Mouse (Mus musculus): ENCODE results near the gene Pde4d.
A peak's percentile ranks its signal among the peaks of the same experiment; 100 is the strongest.

The Pde4d gene

DNA sequence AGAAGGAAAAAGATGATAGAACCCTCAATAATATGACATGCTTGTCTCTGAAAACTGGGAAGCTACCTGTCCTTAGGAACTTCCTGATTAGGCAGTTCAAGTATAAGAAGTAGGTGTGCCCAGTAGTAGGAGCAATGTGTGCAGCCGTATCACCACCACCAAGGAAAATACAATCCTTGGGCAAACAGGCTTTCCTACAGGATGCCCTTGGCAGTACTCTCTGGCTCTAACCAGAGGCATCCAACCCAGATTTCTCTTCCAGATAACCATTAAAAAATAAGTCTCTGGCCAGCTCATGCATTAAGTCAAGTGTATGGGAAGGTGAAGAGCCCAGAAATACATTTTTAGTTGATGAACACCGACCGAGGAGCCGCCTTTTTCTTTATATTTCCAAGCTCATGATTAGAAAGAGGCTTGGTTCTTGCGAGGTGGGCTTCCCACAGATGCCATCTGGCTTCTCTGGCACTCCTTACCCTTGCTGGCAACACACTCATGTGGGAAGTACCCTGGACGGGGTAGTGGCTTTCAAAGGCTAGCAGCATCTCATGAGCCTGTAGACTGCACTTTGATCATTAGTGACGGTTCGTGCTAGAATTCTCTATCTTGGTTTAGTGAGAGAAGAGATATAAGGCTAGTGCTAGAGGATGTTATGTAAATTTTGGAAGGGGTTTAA, 375.0 kb downstream of the Pde4d start:
- DNase-seq (ENCODE audit: low spot score): no peak

DNA sequence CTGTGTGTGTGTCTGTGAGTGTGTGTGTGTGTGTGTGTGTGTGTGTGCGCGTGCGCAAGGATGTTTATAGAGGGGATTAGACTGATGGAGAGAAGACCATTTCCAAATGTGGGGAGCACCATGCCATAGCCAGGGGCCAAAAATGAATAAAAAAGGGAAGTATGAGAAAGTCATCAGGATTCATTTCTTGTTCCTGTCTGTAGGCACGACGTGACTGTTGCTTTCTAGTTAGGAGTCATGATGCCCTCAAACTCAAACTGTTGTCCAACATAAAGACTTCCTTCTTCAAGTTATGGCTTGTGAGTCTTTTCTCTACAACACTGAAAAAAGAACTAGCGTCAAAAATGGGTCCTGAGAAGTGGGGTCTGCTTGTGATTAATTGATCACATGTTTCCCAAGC, 375.8 kb downstream of the Pde4d start:
- DNase-seq (ENCODE audit: low spot score): no peak

DNA sequence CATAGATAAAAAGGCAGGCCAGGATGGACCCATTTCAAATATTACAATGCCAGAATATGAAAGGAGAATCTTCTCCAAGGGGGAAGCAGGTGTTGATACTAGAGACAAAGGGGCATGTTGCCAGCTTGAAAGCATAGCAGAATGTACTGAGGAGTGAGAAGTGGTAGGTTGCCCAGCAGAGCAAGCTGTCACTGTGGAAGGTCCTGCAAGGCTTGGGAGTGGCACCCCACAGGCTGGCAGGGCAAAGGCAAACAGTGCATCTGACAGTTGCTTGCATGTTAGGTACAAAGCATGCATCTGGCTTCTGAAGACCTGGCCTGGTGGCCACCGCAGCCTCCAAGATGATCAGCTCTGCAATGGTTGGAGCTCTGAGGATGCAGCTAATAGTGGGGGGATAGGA, 384.4 kb downstream of the Pde4d start:
- DNase-seq (ENCODE audit: low spot score): no peak

DNA sequence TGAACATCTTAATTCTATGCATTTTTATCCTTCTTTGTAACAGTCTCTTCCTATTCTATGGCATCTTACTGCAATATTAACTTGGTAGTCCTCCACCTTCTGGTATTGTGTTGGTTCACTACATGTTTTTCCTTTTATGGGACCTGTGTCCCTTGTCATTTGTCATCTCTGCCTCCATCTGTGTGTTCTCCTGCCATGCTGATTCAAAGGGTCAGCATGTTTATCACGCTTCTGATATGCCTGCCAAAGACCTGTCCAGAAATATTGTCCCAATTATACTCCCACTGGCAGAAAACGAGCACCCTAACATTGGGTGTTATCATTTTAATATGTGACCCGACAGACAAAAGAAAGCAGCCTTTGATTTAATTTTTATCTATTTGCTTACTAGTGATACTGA, 386.6 kb downstream of the Pde4d start:
- no peak for DNase-seq (ENCODE audit: low spot score)

DNA sequence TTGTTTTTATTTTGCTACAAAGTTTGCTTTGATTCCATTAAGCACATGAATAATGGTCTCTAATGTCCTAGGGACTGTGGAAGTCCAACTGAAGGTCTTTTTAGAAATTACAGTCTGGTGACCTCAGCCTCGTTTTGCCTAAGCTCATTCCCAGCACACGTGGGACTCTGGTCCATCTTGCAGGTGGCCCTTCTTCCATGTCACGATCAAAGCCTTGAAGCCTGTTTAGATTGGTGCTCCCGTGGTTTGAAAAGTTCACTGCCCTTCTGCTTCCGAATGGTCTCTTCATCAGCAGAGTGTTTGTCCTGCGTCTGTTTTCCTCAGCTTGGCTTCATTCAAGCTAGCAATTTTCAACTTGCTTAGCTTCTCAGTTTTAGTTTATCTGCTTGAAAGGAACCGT, 389.4 kb downstream of the Pde4d start:
- no peak for DNase-seq (ENCODE audit: low spot score)

DNA sequence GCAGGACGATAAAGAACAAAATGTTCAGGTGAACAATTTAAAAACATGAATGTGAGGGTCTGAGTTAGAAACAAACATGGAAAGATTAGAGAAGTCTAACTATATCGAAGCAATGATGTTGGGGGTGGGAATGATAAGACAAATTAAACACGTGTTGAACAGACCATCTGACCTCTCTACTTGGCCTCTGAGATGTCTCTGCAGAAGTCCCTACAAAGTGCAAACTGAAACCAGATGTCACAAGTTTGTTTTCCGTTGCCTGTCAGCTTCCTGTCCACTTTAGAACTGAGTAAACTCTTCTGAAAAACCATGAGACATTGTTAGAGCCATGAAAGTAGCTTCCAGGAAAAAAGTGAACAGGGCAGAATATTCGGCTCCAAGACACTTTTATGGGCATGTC, 404.3 kb downstream of the Pde4d start:
- no peak for DNase-seq (ENCODE audit: low spot score)

DNA sequence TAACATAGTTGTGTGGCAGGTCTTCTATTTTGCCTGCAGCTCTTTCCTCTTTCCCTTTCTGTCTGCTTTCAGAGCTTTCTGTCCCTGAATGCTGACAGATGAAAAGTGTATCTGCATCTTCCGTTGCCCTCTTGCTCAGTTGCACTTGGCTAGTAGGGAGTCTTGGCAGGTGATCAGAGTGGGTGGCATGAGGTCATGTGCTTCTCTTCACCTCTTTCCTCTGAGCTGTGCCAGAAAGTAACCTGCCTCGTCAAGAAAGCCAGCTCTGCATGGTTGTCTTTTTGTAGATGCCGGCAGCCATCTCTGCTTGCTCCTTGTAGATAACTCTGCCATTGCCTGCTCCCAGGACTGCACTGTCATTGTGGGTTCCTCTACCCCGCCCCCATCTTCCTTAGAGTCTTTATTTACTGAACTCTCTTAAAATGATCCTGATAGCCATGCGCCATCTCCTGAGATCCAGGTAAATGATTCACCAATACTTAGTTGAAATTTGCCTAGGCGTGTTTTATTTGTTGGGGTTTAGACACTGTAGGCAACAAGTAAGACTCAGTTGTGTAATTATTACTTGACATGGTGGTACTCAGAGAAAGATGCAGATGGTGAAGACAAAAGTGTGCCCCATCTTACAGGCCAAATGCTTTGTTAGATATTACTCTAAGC, 407.2 kb downstream of the Pde4d start:
- DNase-seq (ENCODE audit: low spot score): no peak

DNA sequence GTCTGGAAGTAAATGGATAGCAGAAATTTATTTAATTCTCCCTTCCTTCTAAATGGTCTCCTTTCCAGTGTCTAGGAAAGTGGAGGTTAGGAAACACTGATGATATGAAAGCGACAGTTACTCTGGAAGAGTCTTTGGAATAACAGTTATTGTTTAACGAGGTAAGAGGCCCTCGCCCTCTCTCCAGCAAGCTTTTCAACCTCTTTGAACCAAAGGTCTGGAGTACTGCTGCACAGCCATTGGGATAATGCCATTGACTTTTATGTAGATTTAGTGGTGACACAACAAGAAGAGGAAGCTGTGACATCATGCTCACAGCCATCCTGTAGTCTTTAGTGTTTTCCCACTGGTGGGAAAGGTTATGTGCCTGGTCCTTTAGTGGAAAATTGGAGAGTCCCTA, 409.6 kb downstream of the Pde4d start:
- DNase-seq (ENCODE audit: low spot score): no peak

DNA sequence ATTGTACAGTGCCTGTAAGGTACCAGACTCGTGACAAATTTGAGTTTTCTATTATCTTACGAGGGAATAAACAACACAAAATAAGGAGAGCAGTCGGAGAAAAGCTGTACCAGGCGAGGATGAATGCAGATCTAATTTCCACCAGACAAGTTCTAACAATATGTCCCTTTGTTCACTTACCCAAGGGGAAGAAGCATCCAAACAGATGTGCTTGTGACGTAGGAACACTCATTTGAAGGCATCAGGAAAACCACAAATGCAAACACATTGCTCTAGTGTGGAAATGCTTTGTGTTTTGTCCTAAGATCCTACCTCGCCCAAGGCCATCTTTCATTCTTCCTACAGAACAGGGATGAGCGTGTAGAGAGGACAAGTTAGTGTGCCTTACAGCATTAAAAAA, 411.0 kb downstream of the Pde4d start:
- peak; percentile 16 for DNase-seq (ENCODE audit: low spot score)

DNA sequence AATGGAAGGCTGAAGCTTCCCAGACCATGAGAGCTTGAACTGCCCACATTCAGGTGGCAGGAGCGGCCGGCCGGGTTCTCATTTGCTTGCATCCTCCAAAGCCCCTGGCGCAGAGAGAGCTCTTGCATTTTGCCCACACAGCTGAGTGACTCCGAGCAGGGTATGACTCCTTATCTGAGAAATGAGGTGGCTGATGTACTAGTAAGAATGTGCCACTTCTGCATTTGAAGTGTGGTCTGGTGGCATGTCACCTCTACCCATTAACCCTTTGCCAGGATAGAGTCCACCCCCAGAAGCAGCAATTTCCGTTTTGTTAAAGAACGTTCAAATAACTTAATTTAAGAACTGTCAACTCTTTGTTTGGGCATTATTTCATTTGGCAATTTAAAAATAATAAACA, 412.0 kb downstream of the Pde4d start:
- DNase-seq (ENCODE audit: low spot score): no peak

DNA sequence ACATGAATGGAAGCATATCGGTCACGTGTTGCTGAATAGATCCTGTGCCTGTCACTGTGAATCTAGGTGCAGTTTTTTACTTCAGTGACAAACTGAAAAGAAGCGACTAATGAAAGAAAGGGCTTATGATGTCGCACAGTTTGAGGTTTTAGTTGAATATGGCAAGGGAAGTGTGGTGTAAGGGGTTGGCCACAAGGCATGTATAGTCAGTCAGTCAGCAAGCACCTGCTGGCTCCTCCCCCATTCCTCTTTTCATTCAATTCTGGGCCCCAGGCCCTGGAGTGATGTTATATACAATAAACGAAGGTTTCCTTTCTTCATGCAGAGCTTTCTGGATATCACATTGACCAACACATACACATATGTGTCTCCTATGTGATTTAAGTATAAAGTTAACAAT, 412.4 kb downstream of the Pde4d start:
- DNase-seq (ENCODE audit: low spot score): no peak

DNA sequence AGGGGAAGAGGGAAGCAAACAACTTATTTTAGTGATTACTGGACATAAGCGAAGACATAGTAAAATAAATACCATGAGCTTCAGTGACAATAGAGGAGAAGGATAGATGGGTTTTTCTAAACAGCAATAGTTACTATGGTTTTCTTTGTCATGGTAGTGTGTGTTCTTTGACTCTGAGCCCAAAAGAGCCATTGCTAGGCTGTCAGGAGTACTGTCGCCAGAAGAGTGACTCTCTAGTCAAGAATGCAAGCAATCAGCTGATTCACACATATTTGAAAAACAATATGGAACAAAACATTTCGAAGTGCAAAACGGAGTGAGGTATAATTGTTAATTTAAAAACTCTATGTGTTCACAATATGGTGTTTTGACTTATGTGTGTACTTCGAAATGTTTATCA, 450.4 kb downstream of the Pde4d start:
- DNase-seq (ENCODE audit: low spot score): no peak

DNA sequence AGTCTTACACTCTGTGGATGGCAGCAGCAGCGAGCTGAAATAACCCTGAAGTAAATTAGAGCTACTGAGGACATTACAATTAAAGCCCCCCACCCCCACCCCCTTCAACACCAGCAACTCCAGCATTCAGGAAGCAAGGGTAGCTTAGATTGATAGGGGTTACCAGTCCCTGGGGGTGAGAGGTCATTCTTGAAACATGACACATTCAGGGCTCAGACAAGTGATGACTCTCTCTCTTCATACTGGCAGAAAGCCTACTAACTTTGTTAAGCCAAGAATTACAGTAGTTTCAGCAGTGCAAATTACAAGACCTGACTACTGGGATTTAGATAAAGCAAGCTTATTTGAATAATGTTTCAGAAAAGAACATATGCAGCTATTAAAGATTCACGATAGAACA, 455.4 kb downstream of the Pde4d start:
- no peak for DNase-seq (ENCODE audit: low spot score)

DNA sequence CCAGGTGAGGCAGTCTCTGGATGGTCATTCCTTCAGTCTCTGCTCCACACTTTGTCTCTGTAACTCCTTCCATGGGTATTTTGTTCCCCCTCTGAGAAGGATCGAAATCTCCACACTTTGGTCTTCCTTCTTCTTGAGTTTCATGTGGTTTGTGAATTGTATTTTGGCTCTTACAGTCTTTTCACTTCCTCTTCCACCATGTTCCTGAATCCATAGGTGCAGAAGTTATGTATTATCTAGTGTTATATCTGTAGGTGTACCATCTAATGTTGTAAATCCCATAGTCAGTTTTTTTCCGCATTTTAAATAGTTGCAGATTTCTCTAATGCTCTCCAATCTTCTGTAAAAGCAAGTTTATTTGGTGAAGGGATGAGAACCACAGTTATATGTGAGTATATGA, 459.4 kb downstream of the Pde4d start:
- no peak for DNase-seq (ENCODE audit: low spot score)

DNA sequence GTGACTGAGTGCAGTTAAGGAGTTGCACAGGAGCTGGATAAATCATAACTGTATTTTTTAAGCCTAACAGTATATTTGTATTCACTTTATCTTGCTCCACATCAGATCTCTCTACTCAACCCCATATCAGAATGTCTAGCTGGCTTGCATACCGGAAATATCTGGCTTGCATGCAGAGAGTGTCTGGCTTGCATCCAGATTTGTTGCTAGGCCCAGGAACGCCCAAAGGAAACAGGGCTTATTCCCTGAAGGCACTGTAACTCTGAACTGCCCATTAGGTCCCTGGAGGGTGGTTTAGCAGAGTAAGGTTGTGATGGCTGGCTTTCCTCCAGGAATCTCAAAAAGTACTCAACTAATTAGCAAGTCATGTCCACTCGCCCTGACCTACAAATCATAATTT, 464.9 kb downstream of the Pde4d start:
- no peak for DNase-seq (ENCODE audit: low spot score)

DNA sequence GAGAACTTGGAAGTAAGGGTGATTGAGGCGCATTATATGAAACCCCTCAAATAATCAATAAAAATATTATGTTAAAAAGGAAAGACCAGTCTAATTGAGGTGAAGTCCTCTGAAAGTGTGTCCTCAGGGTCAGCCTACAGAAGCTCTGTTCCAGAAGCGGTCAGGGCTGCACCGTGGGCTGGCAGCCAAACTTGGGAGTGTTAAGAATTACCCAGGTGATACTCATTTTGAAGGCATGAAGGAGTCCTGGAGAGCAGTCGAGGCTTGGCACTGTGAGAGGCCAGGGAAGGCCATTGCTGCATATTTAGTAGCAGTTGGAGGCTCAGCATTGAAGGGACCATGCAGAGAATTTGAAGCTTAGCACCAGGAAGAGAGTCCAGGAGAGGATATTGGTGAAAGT, 471.4 kb downstream of the Pde4d start:
- no peak for DNase-seq (ENCODE audit: low spot score)

DNA sequence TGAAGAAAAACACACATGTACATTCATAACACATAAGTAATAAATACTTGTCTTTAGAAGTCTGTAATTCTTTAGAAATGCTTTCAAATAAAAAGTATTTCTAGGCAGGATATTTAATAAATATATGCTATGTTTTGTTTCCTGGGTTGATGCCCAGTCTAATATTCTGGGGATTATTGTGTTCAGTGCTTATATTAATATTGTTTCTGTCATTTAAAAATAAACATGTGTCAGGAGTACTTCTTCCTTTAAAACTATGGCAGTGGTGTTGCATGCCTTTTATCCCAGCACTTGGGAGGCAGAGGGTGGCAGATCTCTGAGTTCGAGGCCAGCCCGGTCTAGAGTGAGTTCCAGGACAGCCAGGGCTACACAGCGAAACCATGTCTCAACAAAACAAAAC, 485.1 kb downstream of the Pde4d start:
- no peak for DNase-seq (ENCODE audit: low spot score)

DNA sequence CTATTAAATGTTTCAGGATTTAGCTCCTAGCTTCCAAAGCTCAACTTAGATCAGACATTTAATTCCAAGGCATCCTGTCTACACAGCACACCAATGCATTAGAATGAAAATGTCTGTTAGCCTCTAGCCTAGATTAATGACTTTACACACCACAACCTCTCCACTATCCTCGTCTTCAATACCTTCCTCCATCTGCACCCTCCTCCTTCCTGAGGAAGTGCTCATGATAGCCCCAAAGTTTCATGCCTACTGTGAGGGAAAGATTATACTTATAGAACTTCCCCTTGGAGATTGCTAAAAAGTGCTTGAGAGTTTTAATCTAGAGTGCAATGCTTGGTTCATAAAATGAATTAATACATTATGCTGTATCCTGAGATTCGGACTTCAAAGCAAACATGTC, 487.5 kb downstream of the Pde4d start:
- DNase-seq (ENCODE audit: low spot score): no peak

DNA sequence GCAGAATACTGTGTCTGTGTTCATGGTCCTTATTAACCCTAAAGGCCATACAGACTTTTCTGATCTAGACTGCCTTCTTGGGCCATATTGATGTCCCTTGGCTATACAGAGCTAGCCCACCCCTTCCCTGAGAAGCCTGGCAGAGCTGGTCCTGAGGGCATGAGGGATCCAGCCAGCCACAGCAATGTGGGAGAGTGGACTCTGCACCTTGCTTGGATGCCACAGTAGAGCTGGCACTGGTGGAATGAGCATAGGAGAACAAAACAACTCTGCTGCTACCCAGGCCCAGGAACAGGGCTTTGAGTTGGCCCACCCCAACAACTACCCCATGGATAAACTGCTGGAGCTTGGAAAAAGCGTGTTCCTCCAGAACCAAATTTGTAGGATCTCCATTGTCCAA, 503.2 kb downstream of the Pde4d start:
- no peak for DNase-seq (ENCODE audit: low spot score)

DNA sequence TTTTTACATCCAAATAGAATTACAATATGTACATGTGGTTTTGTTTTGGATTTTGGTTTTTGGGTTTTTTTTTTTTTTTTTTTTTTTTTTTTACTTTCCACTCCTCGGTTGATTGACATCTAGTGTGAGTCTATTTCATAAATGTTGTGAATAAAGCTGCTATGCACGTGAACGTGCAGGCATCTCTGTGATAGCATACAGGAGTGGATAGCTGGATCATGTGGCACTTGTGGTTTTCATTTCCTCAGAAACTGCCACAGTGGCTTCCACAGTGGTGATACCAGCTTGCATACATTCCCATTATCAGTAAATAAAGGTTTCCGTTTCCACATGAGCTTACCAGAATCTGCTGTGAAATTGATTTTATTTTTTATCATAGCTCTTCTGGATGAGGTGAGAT, 506.3 kb downstream of the Pde4d start:
- no peak for DNase-seq (ENCODE audit: low spot score)

DNA sequence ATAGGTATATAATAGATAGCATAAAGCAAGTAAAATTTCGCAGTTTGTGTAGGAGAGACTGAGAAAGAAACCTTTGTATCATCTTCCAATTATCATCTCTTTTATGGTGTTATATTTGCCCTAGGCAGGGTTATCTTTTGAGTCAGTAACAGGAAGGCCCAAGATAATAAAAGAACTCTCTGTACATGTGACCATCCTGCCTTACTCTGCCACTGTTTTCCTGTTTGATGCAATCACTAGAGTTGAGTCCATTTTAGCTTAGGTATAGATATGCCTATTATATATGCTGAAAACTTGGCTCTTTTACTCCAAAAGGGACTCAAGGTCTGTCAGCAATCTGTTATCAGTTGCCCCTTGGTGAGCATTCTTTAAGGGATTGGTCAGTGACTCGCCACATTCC, 514.3 kb downstream of the Pde4d start:
- no peak for DNase-seq (ENCODE audit: low spot score)

DNA sequence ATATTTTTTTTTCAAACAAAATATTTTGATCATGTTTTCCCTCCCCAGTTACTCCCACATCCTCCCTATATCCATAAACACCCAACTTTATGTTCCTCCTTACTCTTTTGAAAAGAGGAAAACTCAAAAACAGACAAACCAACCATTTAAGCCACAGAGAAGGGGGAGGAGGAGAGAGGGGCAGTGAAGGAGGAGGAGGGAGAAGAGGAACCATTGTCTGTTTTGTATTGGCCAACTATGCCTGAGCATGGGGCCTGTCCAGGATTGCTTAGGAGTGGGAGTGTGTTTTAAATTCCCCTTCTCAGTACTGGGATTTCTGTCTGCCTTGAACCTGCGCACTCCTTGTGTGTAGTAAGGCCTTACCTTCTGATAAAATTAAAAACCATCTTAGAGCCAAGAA, 531.4 kb downstream of the Pde4d start:
- no peak for DNase-seq (ENCODE audit: low spot score)

DNA sequence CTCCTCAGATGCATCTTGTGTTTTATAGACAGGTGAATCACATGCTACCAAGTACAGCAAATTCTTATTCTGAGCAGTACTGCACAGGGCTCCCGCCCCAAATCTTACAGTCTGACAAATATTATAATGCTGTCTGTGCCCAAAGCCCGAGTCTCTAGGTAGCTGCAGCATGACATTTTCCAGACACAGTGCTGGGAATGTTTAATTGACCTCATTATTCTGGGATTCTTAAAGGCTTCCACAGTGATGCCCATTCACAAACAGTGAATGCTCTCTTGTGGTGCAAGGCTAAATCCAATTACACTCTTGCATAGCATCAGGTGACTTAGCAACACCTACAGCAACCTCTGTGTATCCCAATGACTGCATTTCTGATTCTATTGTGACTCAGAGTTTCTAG, 549.0 kb downstream of the Pde4d start:
- DNase-seq (ENCODE audit: low spot score): no peak

DNA sequence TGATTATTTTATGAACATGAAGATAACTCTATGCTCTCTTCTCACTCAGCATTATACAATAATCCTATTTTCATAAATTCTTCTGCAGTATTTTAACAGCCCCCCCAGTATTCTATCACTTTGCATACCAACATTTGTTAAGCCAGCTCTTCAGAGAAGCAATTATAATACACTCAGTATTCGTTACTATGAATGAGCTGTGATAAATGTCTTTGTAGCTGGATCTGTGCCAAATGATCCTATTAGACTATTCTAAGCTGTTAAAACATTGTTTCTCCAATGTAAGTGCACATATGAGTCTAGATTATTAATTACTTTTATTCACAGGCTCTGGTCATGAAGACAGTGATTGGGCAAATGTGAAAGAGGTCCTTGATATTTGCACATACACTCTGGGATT, 575.0 kb downstream of the Pde4d start:
- no peak for DNase-seq (ENCODE audit: low spot score)

All from left cerebral cortex, adult 11 months (tissue).